Mouse (Mus musculus) forebrain, embryonic 16.5 days (tissue): Measurements from ENCODE around the gene Unc5c. TPM values are rescaled to one million over a fixed set of nuclear protein-coding genes. Genes with fewer than 3 reads are reported as not detected.

Experiments
- ATAC-seq: fragments of 200-750 bp; cut with Nextera tagmentation; 2 replicates; pipeline ENCODE4 v1.8.0; 2017; ENCODE audit warnings: mild to moderate bottlenecking, moderate library complexity
- H3K27ac ChIP-seq: fragments of 300-500 bp; sonication (generic); 2 replicates; pipeline ENCODE4 v1.5.1; 2014; ENCODE audit warnings: low read length, control low read depth
- H3K27me3 ChIP-seq: fragments of 300-500 bp; sonication (generic); replicated peaks from 2 replicates; pipeline ENCODE4 v1.6.1; 2014; ENCODE audit warnings: low read length; ENCODE audit not compliant: control insufficient read depth, insufficient read depth
- H3K36me3 ChIP-seq: fragments of 300-500 bp; sonication (generic); 2 replicates; pipeline ENCODE4 v1.6.1; 2014; ENCODE audit not compliant: control insufficient read depth, insufficient read depth
- H3K4me1 ChIP-seq: fragments of 300-500 bp; sonication (generic); replicated peaks from 2 replicates; pipeline ENCODE4 v1.6.1; 2014; ENCODE audit warnings: low read length; ENCODE audit not compliant: control insufficient read depth, insufficient read depth
- H3K4me2 ChIP-seq: fragments of 300-500 bp; sonication (generic); 2 replicates; pipeline ENCODE4 v1.6.1; 2014; ENCODE audit warnings: mild to moderate bottlenecking, low read length, control low read depth
- H3K4me3 ChIP-seq: fragments of 300-500 bp; sonication (generic); replicated peaks from 2 replicates; pipeline ENCODE4 v1.5.1; 2014; ENCODE audit warnings: mild to moderate bottlenecking, low read length, control low read depth
- H3K9ac ChIP-seq: fragments of 300-500 bp; sonication (generic); replicated peaks from 2 replicates; pipeline ENCODE4 v1.6.1; 2014; ENCODE audit warnings: low read depth, low read length, control low read depth
- H3K9me3 ChIP-seq: fragments of 300-500 bp; sonication (generic); 2 replicates; pipeline ENCODE4 v1.6.1; 2016; ENCODE audit warnings: low read length; ENCODE audit not compliant: control insufficient read depth
- WGBS: fragments of 180-500 bp; shearing (Covaris S2); extraction: QIAGEN DNeasy Blood & Tissue Kit; methylation state at CpG from one replicate; pipeline ENCODE4 v1.1.7; 2014; 5-methylcytosine and 5-hydroxymethylcytosine counted together
- polyA plus RNA-seq: library from polyadenylated mRNA; unstranded; fragments of >200 nt; fragmentation: Nextera tagmentation; extraction: Ambion mirVana; gene quantifications from 2 replicates; pipeline ENCODE4 v1.2.1, GENCODE M21; 2015

The Unc5c gene
- polyA plus RNA-seq, 1 experiment from 2014 or later = 7.9 TPM

GRCm38 (mm10) chr3:141581892-141582214 is 116.8 kb downstream of the Unc5c start:
- Histone ChIP-seq H3K9me3 (peaks cover 2% of the 10 kb centered on the region; the same call in 1 of the 2 replicates), H3K4me3 (no peak overlapping the region), H3K27me3 (peaks cover 12% of the 10 kb centered on the region; the same call in 1 of the 2 replicates), H3K4me1 (no peaks in the 10 kb centered on the region), H3K27ac (no peak overlapping the region), H3K36me3 (no peaks in the 10 kb centered on the region), H3K4me2 (no peak overlapping the region), H3K9ac (no peak overlapping the region)
- no peak for ATAC-seq

GRCm38 (mm10) chr3:141583180-141583579 is 118.2 kb downstream of the Unc5c start:
- 87% methylated on average over 1 of the region's 1 CpGs for WGBS
- peaks cover 14% of the 10 kb centered on the region; the same call in 1 of the 2 replicates for H3K27me3 ChIP-seq
- peaks cover 2% of the 10 kb centered on the region; the same call in 1 of the 2 replicates for H3K9me3 ChIP-seq
- H3K27ac ChIP-seq = no peak overlapping the region
- no peak for ATAC-seq
- no peaks in the 10 kb centered on the region for H3K36me3 ChIP-seq
- H3K4me1 ChIP-seq = no peaks in the 10 kb centered on the region
- H3K4me2 ChIP-seq = no peak overlapping the region
- no peak overlapping the region for H3K9ac ChIP-seq
- no peak overlapping the region for H3K4me3 ChIP-seq

GRCm38 (mm10) chr3:141589392-141590012 is 124.5 kb downstream of the Unc5c start:
- no peaks in the 10 kb centered on the region for H3K9me3 ChIP-seq

GRCm38 (mm10) chr3:141593249-141593648 is 128.2 kb downstream of the Unc5c start:
- WGBS = 34% methylated on average over 5 of the region's 5 CpGs
- H3K4me2 ChIP-seq = no peak overlapping the region
- H3K27me3 ChIP-seq = 0 out of 2 replicates have a peak, but pooled peaks cover 8% of the 10 kb centered on the region
- no peaks in the 10 kb centered on the region for H3K9me3 ChIP-seq
- H3K27ac ChIP-seq = no peak overlapping the region
- H3K9ac ChIP-seq = no peak overlapping the region
- H3K4me1 ChIP-seq = no peaks in the 10 kb centered on the region
- H3K36me3 ChIP-seq = no peaks in the 10 kb centered on the region
- no peak for ATAC-seq
- H3K4me3 ChIP-seq = no peak overlapping the region

More at GRCm38 (mm10) chr3:141589392-141590012, 124.5 kb downstream of the Unc5c start:
- no peaks in the 10 kb centered on the region for H3K4me1 ChIP-seq
- H3K27ac ChIP-seq = no peak overlapping the region
- no peak overlapping the region for H3K4me2 ChIP-seq
- ATAC-seq = no peak
- 9% methylated on average over 4 of the region's 4 CpGs for WGBS
- no peak overlapping the region for H3K9ac ChIP-seq
- no peaks in the 10 kb centered on the region for H3K36me3 ChIP-seq
- H3K27me3 ChIP-seq = peaks cover 18% of the 10 kb centered on the region; the same call in 1 of the 2 replicates
- no peak overlapping the region for H3K4me3 ChIP-seq

GRCm38 (mm10) chr3:141594120-141594519 is 129.1 kb downstream of the Unc5c start:
- no peak overlapping the region for H3K4me3 ChIP-seq
- no peak overlapping the region for H3K4me2 ChIP-seq
- H3K9me3 ChIP-seq = no peaks in the 10 kb centered on the region
- H3K9ac ChIP-seq = no peak overlapping the region
- H3K36me3 ChIP-seq = no peaks in the 10 kb centered on the region
- ATAC-seq = no peak
- H3K4me1 ChIP-seq = no peaks in the 10 kb centered on the region
- H3K27ac ChIP-seq = no peak overlapping the region
- WGBS = 74% methylated on average over 5 of the region's 5 CpGs
- 0 out of 2 replicates have a peak, but pooled peaks cover 4% of the 10 kb centered on the region for H3K27me3 ChIP-seq

GRCm38 (mm10) chr3:141595073-141595472 is 130.1 kb downstream of the Unc5c start:
- Histone ChIP-seq H3K4me3 (no peak overlapping the region), H3K4me1 (no peaks in the 10 kb centered on the region), H3K27ac (no peak overlapping the region), H3K9me3 (no peaks in the 10 kb centered on the region), H3K4me2 (no peak overlapping the region), H3K9ac (no peak overlapping the region), H3K36me3 (no peaks in the 10 kb centered on the region), H3K27me3 (peaks cover 4% of the 10 kb centered on the region; the same call in 1 of the 2 replicates)
- no peak for ATAC-seq
- 31% methylated on average over 3 of the region's 3 CpGs for WGBS

GRCm38 (mm10) chr3:141596461-141596860 is 131.4 kb downstream of the Unc5c start:
- Histone ChIP-seq H3K36me3 (no peaks in the 10 kb centered on the region), H3K9ac (no peak overlapping the region), H3K27me3 (peaks cover 4% of the 10 kb centered on the region; the same call in 1 of the 2 replicates), H3K4me1 (no peaks in the 10 kb centered on the region), H3K9me3 (no peaks in the 10 kb centered on the region), H3K4me2 (no peak overlapping the region), H3K27ac (no peak overlapping the region), H3K4me3 (no peak overlapping the region)
- ATAC-seq = no peak
- WGBS = 82% methylated on average over 3 of the region's 3 CpGs

- Histone ChIP-seq H3K4me2 (no peak overlapping the region), H3K9ac (no peak overlapping the region), H3K4me3 (no peak overlapping the region), H3K27ac (no peak overlapping the region), H3K4me1 (no peaks in the 10 kb centered on the region), H3K36me3 (no peaks in the 10 kb centered on the region), H3K27me3 (peaks cover 4% of the 10 kb centered on the region; the same call in 1 of the 2 replicates), H3K9me3 (no peaks in the 10 kb centered on the region)
- no peak for ATAC-seq
- WGBS = 88% methylated on average over 1 of the region's 1 CpGs
Observed at GRCm38 (mm10) chr3:141596881-141597280, 131.9 kb downstream of the Unc5c start.

GRCm38 (mm10) chr3:141597974-141598373 is 133.0 kb downstream of the Unc5c start:
- no peak for ATAC-seq
- Histone ChIP-seq H3K4me3 (no peak overlapping the region), H3K4me2 (no peak overlapping the region), H3K36me3 (no peaks in the 10 kb centered on the region), H3K9me3 (no peaks in the 10 kb centered on the region), H3K27me3 (peaks cover 3% of the 10 kb centered on the region; the same call in 1 of the 2 replicates), H3K27ac (no peak overlapping the region), H3K9ac (no peak overlapping the region), H3K4me1 (no peaks in the 10 kb centered on the region)
- WGBS = 38% methylated on average over 2 of the region's 2 CpGs
